Mouse (Mus musculus) layer of hippocampus, adult 18-20 months (tissue): ENCODE measurements around the gene Pus1. TPM values are rescaled to one million over a fixed set of nuclear protein-coding genes. Genes with fewer than 3 reads are reported as not detected.
"Not testable (repeated sequence)": the region's sequence is repeated elsewhere in the genome, so short reads cannot be mapped to it uniquely, and the experiment has no call there.

Experiments used
- DNase-seq, 2 experiments: peaks; one replicate each; pipeline ENCODE4 v3.0.0; 2022; ENCODE audit warnings: low spot score in 2 of 2
- total RNA-seq, 2 experiments: library from RNA; stranded (reverse); gene quantifications; 2 replicates each; pipeline ENCODE4 v1.2.3; 2021

The Pus1 gene
- total RNA-seq, 2 experiments from 2014 or later, result 19.4 to 20.1 TPM

- DNase-seq, result no peak
Measured at GRCm38 (mm10) chr5:110781529-110782238, 1.2 kb upstream of the Pus1 start.

- no peak for DNase-seq
Measured at GRCm38 (mm10) chr5:110780761-110781528, 486 bp upstream of the Pus1 start.

- DNase-seq, result no peak
Measured at GRCm38 (mm10) chr5:110779276-110779997, 1.0 kb downstream of the Pus1 start.

- no peak for DNase-seq
Measured at GRCm38 (mm10) chr5:110778263-110778662, 2.2 kb downstream of the Pus1 start.

- no peak for DNase-seq
Measured at GRCm38 (mm10) chr5:110776141-110776540, 4.3 kb downstream of the Pus1 start.

- DNase-seq, result no peak
Measured at GRCm38 (mm10) chr5:110774511-110774910, 5.9 kb downstream of the Pus1 start.

- not testable (repeated sequence) for DNase-seq
Measured at GRCm38 (mm10) chr5:110772945-110773344, 7.5 kb downstream of the Pus1 start.

- peak; percentile 100 for DNase-seq
Measured at GRCm38 (mm10) chr5:110770448-110771158, 9.9 kb downstream of the Pus1 start, which contains the start of gene Ep400. Ep400 (minus strand) TSS chr5:110770717.

GRCm38 (mm10) chr5:110770031-110770445 lies 10.4 kb downstream of the Pus1 start:
- DNase-seq, result peak in 1 of 2 experiments; percentile 52

- no peak for DNase-seq
Measured at GRCm38 (mm10) chr5:110769272-110769671, 11.2 kb downstream of the Pus1 start.

GRCm38 (mm10) chr5:110763890-110764289 lies 16.6 kb downstream of the Pus1 start:
- DNase-seq, result no peak

- no peak for DNase-seq
Measured at GRCm38 (mm10) chr5:110745021-110745420, 35.4 kb downstream of the Pus1 start.

GRCm38 (mm10) chr5:110739496-110740275 lies 40.8 kb downstream of the Pus1 start:
- DNase-seq, result no peak

GRCm38 (mm10) chr5:110735606-110736005 lies 44.9 kb downstream of the Pus1 start:
- no peak for DNase-seq

- DNase-seq, result no peak
Measured at GRCm38 (mm10) chr5:110733231-110733823, 47.1 kb downstream of the Pus1 start.

GRCm38 (mm10) chr5:110731227-110731626 lies 49.2 kb downstream of the Pus1 start:
- DNase-seq, result no peak

GRCm38 (mm10) chr5:110727850-110728249 lies 52.6 kb downstream of the Pus1 start:
- DNase-seq, result no peak
